Mouse (Mus musculus): ENCODE data around the gene Ptprh. TPM values are rescaled to one million over a fixed set of nuclear protein-coding genes. Genes with fewer than 3 reads are reported as not detected.

The Ptprh gene
- polyA plus RNA-seq, 1 experiment, result not detected

GRCm38 (mm10) chr7:4501558-4502397 is 102.1 kb downstream of the Ptprh start, which contains the start of gene Ppp1r12c:
Gene Ppp1r12c (minus strand): TSS chr7:4501680.
- WGBS, result under 1% methylated on average over 61 of the region's 62 CpGs
- peaks cover 23% of the 10 kb centered on the region for H3K4me1 ChIP-seq (ENCODE audit: control insufficient read depth, insufficient read depth, low read length)
- TF ChIP-seq CTCF (IDR thresholded peaks at IDR 0.05; ENCODE audit: insufficient read depth, low read depth, low read length), result no peak
- TF ChIP-seq POLR2A (IDR thresholded peaks at IDR 0.05; ENCODE audit: insufficient read depth, low read depth, low read length), result peak; percentile 88
- peak within 1 kb of the TSS; percentile 71 for H3K4me3 ChIP-seq (ENCODE audit: insufficient read depth, low read depth, low read length)
- peak within 1 kb of the TSS; percentile 87 for H3K27ac ChIP-seq (ENCODE audit: insufficient read depth, low read depth, low read length)

GRCm38 (mm10) chr7:4500892-4501471 is 102.9 kb downstream of the Ptprh start:
- Histone ChIP-seq H3K4me3 (ENCODE audit: insufficient read depth, low read depth, low read length) (peak overlapping the region; percentile 71), H3K27ac (ENCODE audit: insufficient read depth, low read depth, low read length) (0 out of 2 replicates have a peak overlapping the region, but pooled peaks have one; percentile 4), H3K4me1 (ENCODE audit: control insufficient read depth, insufficient read depth, low read length) (peaks cover 23% of the 10 kb centered on the region)
- WGBS, result under 1% methylated on average over 46 of the region's 52 CpGs
- TF ChIP-seq CTCF (IDR thresholded peaks at IDR 0.05; ENCODE audit: insufficient read depth, low read depth, low read length) (no peak), POLR2A (IDR thresholded peaks at IDR 0.05; ENCODE audit: insufficient read depth, low read depth, low read length) (no peak)

- TF ChIP-seq POLR2A (IDR thresholded peaks at IDR 0.05; ENCODE audit: insufficient read depth, low read depth, low read length), result no peak
- TF ChIP-seq CTCF (IDR thresholded peaks at IDR 0.05; ENCODE audit: insufficient read depth, low read depth, low read length), result no peak
- no peak overlapping the region for H3K4me3 ChIP-seq (ENCODE audit: insufficient read depth, low read depth, low read length)
- 81% methylated on average over 4 of the region's 4 CpGs for WGBS
- H3K27ac ChIP-seq (ENCODE audit: insufficient read depth, low read depth, low read length), result no peak overlapping the region
- H3K4me1 ChIP-seq (ENCODE audit: control insufficient read depth, insufficient read depth, low read length), result peaks cover 23% of the 10 kb centered on the region
Measured at GRCm38 (mm10) chr7:4499034-4499433, 104.8 kb downstream of the Ptprh start.

Other genes starting within 250 kb of the Ptprh start
- not detected in 2 replicates for gene Gp6, start 206.3 kb downstream of the Ptprh start, polyA plus RNA-seq (2012; ENCODE audit: insufficient read depth, insufficient read length, low replicate concordance, missing spikeins)
- gene Rdh13, start 158.4 kb downstream of the Ptprh start, polyA plus RNA-seq (2012; ENCODE audit: insufficient read depth, insufficient read length, low replicate concordance, missing spikeins), result not detected in 2 replicates
- gene Eps8l1, start 143.4 kb downstream of the Ptprh start, polyA plus RNA-seq (2012; ENCODE audit: insufficient read depth, insufficient read length, low replicate concordance, missing spikeins), result not detected in 2 replicates
- not detected in 2 replicates for gene Ppp1r12c, start 102.4 kb downstream of the Ptprh start, polyA plus RNA-seq (2012; ENCODE audit: insufficient read depth, insufficient read length, low replicate concordance, missing spikeins)
- gene Tnnt1, start 87.7 kb downstream of the Ptprh start, polyA plus RNA-seq (2012; ENCODE audit: insufficient read depth, insufficient read length, low replicate concordance, missing spikeins), result not detected in 2 replicates
- gene Tnni3, start 79.8 kb downstream of the Ptprh start, polyA plus RNA-seq (2012; ENCODE audit: insufficient read depth, insufficient read length, low replicate concordance, missing spikeins), result not detected in 2 replicates
- gene Dnaaf3, start 71.6 kb downstream of the Ptprh start, polyA plus RNA-seq (2012; ENCODE audit: insufficient read depth, insufficient read length, low replicate concordance, missing spikeins), result not detected in 2 replicates
- gene Syt5, start 56.5 kb downstream of the Ptprh start, polyA plus RNA-seq (2012; ENCODE audit: insufficient read depth, insufficient read length, low replicate concordance, missing spikeins), result not detected in 2 replicates
- gene Tmem86b, start 27.4 kb upstream of the Ptprh start, polyA plus RNA-seq (2012; ENCODE audit: insufficient read depth, insufficient read length, low replicate concordance, missing spikeins), result not detected in 2 replicates
- 310 and 891 TPM in 2 replicates for gene Ppp6r1, start 55.0 kb upstream of the Ptprh start, polyA plus RNA-seq (2012; ENCODE audit: insufficient read depth, insufficient read length, low replicate concordance, missing spikeins)
- not detected in 2 replicates for gene Hspbp1, start 81.0 kb upstream of the Ptprh start, polyA plus RNA-seq (2012; ENCODE audit: insufficient read depth, insufficient read length, low replicate concordance, missing spikeins)
- gene Brsk1, start 86.6 kb upstream of the Ptprh start, polyA plus RNA-seq (2012; ENCODE audit: insufficient read depth, insufficient read length, low replicate concordance, missing spikeins), result not detected in 2 replicates
- gene Tmem150b, start 121.2 kb upstream of the Ptprh start, polyA plus RNA-seq (2012; ENCODE audit: insufficient read depth, insufficient read length, low replicate concordance, missing spikeins), result not detected in 2 replicates
- not detected in 2 replicates for gene Kmt5c, start 136.1 kb upstream of the Ptprh start, polyA plus RNA-seq (2012; ENCODE audit: insufficient read depth, insufficient read length, low replicate concordance, missing spikeins)
- gene Cox6b2, start 149.1 kb upstream of the Ptprh start, polyA plus RNA-seq (2012; ENCODE audit: insufficient read depth, insufficient read length, low replicate concordance, missing spikeins), result not detected in 2 replicates
- not detected in 2 replicates for gene Fam71e2, start 167.3 kb upstream of the Ptprh start, polyA plus RNA-seq (2012; ENCODE audit: insufficient read depth, insufficient read length, low replicate concordance, missing spikeins)
- gene Il11, start 178.8 kb upstream of the Ptprh start, polyA plus RNA-seq (2012; ENCODE audit: insufficient read depth, insufficient read length, low replicate concordance, missing spikeins), result not detected in 2 replicates
- not detected in 2 replicates for gene Tmem190, start 178.9 kb upstream of the Ptprh start, polyA plus RNA-seq (2012; ENCODE audit: insufficient read depth, insufficient read length, low replicate concordance, missing spikeins)
- gene Tmem238, start 185.6 kb upstream of the Ptprh start, polyA plus RNA-seq (2012; ENCODE audit: insufficient read depth, insufficient read length, low replicate concordance, missing spikeins), result not detected in 2 replicates
- gene Rpl28, start 188.8 kb upstream of the Ptprh start, polyA plus RNA-seq (2012; ENCODE audit: insufficient read depth, insufficient read length, low replicate concordance, missing spikeins), result not detected in 2 replicates
- gene Ube2s, start 208.5 kb upstream of the Ptprh start, polyA plus RNA-seq (2012; ENCODE audit: insufficient read depth, insufficient read length, low replicate concordance, missing spikeins), result not detected in 2 replicates
- 146 TPM in 1 of 2 replicates, not detected in the other for gene Shisa7, start 240.7 kb upstream of the Ptprh start, polyA plus RNA-seq (2012; ENCODE audit: insufficient read depth, insufficient read length, low replicate concordance, missing spikeins)